Mouse (Mus musculus): ENCODE measurements around the gene Iqcf3. TPM values are rescaled to one million over a fixed set of nuclear protein-coding genes. Genes with fewer than 3 reads are reported as not detected.

Iqcf3 gene
- polyA plus RNA-seq, 1 experiment from 2014 or later, result not detected

DNA sequence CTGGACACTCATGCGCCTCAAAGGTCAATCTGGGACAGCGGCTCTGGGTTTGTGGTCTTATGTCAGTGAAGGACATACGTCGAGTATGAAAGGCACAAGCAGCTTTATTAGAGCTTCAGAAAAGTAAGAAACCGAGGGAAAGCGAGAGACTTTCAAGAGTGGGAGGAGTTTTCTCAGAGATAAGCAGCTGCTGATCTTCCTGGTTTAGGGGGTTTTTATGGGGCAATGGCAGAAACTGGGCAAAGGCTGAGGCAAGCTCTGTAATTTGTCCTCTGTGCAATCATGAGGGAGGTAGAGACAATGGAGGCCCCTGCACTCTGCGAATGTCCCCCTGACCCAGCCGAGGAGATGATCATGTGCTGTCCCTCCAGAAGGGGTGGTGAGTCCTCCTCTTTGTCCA is 41.5 kb downstream of the Iqcf3 start:
- no peaks in the 10 kb centered on the region for H3K4me1 ChIP-seq (ENCODE audit: control insufficient read depth, insufficient read depth, low read length)
- H3K9me3 ChIP-seq (replicated peaks; ENCODE audit: control insufficient read depth, low read length), result no peaks in the 10 kb centered on the region
- ATAC-seq (replicated peaks; ENCODE audit: extremely low read depth, insufficient read depth, low FRiP score), result no peak
- no peak overlapping the region for H3K4me2 ChIP-seq (ENCODE audit: low read depth, low read length)
- H3K4me3 ChIP-seq (ENCODE audit: low read length), result no peak overlapping the region
- H3K27ac ChIP-seq (ENCODE audit: low read length), result no peak overlapping the region
- no peak overlapping the region for H3K9ac ChIP-seq (ENCODE audit: low read length)
- WGBS, result 61% methylated on average over 8 of the region's 8 CpGs
- H3K36me3 ChIP-seq (ENCODE audit: control insufficient read depth, insufficient read depth), result no peaks in the 10 kb centered on the region
- no peaks in the 10 kb centered on the region for H3K27me3 ChIP-seq (ENCODE audit: control insufficient read depth, insufficient read depth, low read length)

DNA sequence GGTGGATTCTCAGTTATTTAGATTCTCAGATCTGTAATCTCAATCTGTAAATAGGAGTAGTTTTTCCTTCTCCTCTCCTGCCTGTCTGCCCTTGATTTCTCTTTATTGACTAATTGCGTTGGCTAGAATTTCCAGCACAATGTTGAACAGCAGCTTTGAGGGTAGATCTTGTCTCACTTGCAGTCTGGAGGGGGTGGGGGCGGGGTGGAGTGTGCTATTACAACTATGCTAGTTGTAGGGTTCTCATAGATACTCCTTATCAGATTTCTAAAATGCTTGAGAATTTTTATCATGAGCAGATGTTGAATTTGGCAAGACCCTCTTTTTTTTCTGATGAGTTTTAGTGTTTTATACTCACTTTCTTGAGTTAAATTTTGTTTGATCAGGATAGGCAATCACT is 42.0 kb downstream of the Iqcf3 start:
- Histone ChIP-seq H3K27me3 (ENCODE audit: control insufficient read depth, insufficient read depth, low read length) (peaks cover 3% of the 10 kb centered on the region; the same call in 1 of the 2 replicates), H3K9ac (ENCODE audit: low read length) (no peak overlapping the region), H3K27ac (ENCODE audit: low read length) (no peak overlapping the region), H3K36me3 (ENCODE audit: control insufficient read depth, insufficient read depth) (no peaks in the 10 kb centered on the region), H3K4me3 (ENCODE audit: low read length) (no peak overlapping the region), H3K4me2 (ENCODE audit: low read depth, low read length) (no peak overlapping the region), H3K4me1 (ENCODE audit: control insufficient read depth, insufficient read depth, low read length) (no peaks in the 10 kb centered on the region), H3K9me3 (replicated peaks; ENCODE audit: control insufficient read depth, low read length) (no peaks in the 10 kb centered on the region)
- no peak for ATAC-seq (replicated peaks; ENCODE audit: extremely low read depth, insufficient read depth, low FRiP score)
- WGBS, result 71% methylated on average over 2 of the region's 2 CpGs

DNA sequence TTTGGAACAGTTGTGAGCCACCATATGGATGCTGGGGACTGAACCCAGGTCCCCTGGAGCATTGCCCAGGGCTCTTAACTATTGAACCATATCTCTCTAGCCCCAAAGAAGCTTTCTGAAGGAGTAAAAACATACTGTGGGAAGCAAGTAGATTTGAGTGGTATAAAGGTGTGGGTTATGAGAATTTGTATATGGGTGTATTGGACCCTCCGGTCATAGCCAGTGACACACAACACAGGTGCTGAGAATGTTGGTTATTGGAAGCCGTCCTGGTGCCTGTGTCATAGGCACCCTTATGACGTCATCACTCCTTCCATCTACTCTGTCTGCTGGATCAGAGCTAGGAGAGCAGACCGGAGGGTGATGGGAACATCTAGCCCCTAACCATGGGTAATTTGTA is 47.2 kb downstream of the Iqcf3 start, which contains the start of gene Iqcf5:
Gene Iqcf5 (plus strand): TSS at position 301 of the 400 bp plus-strand sequence.
- Histone ChIP-seq H3K36me3 (ENCODE audit: control insufficient read depth, insufficient read depth) (no peaks in the 10 kb centered on the region), H3K27me3 (ENCODE audit: control insufficient read depth, insufficient read depth, low read length) (peaks cover 5% of the 10 kb centered on the region), H3K4me3 (ENCODE audit: low read length) (no peak within 1 kb of the TSS), H3K9me3 (replicated peaks; ENCODE audit: control insufficient read depth, low read length) (no peaks in the 10 kb centered on the region), H3K4me2 (ENCODE audit: low read depth, low read length) (no peak within 1 kb of the TSS), H3K9ac (ENCODE audit: low read length) (no peak within 1 kb of the TSS), H3K27ac (ENCODE audit: low read length) (no peak within 1 kb of the TSS), H3K4me1 (ENCODE audit: control insufficient read depth, insufficient read depth, low read length) (peaks cover 10% of the 10 kb centered on the region)
- no peak for ATAC-seq (replicated peaks; ENCODE audit: extremely low read depth, insufficient read depth, low FRiP score)
- 86% methylated on average over 4 of the region's 4 CpGs for WGBS

DNA sequence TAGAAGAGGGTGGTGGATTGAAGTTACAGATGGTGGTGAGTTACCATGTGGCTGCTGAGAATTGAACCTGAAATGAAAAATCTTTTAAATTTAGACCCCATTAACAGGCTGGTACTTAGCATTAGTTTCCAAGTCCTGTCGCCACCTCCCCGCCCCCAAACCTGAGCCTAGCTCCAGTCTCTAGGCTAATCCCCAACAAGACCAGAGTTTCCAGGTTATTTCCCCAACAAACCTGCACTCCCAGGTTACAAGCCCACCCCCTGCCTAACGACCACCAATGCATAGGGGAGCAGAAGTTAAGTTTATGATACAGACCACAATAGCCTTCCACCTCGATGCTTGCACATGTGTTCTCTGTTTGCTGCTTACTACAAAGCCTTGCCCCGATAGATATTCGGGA is 47.9 kb downstream of the Iqcf3 start:
- WGBS, result 72% methylated on average over 6 of the region's 6 CpGs

DNA sequence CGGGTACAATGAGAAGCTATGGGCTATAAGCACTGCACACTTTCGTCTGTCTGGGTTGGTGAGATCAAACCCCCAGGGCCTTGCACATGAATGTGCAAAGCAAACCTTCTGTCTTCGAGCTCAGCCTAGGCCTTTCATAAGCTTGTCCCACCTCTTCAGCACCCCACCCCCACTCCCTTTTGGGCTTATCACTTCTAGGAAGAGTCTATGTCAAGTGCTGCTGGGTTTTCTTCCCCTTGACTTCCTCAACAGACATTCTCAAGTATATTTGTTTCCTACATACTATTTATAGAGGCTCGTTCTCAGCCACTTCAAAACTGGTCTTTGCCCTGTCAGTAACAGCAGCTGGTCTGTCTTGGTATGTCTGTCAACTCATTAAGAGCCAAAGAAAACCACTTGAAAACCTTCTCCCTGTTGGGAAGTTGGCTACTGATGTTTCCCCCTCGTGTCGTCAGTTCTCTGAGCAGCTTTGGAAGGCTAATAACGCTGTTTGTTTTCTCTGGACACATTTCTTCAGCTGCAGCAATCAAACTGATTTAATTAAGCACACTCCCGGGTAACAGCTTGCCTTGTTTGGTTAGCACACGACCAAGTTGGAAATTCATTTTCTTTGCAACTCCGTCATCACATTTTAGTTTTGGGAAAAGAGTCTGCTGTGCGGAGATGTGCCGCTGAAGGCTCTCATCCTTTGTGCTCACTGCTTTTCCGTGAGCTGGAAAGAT is 48.5 kb downstream of the Iqcf3 start:
- H3K4me2 ChIP-seq (ENCODE audit: low read depth, low read length), result no peak overlapping the region
- no peaks in the 10 kb centered on the region for H3K36me3 ChIP-seq (ENCODE audit: control insufficient read depth, insufficient read depth)
- no peak for ATAC-seq (replicated peaks; ENCODE audit: extremely low read depth, insufficient read depth, low FRiP score)
- peaks cover 5% of the 10 kb centered on the region for H3K27me3 ChIP-seq (ENCODE audit: control insufficient read depth, insufficient read depth, low read length)
- no peaks in the 10 kb centered on the region for H3K9me3 ChIP-seq (replicated peaks; ENCODE audit: control insufficient read depth, low read length)
- WGBS, result 28% methylated on average over 13 of the region's 13 CpGs
- no peak overlapping the region for H3K4me3 ChIP-seq (ENCODE audit: low read length)
- H3K4me1 ChIP-seq (ENCODE audit: control insufficient read depth, insufficient read depth, low read length), result peaks cover 10% of the 10 kb centered on the region
- no peak overlapping the region for H3K9ac ChIP-seq (ENCODE audit: low read length)
- H3K27ac ChIP-seq (ENCODE audit: low read length), result no peak overlapping the region

More for the DNA sequence above, 47.9 kb downstream of the Iqcf3 start:
- peaks cover 10% of the 10 kb centered on the region for H3K4me1 ChIP-seq (ENCODE audit: control insufficient read depth, insufficient read depth, low read length)
- no peak overlapping the region for H3K9ac ChIP-seq (ENCODE audit: low read length)
- peaks cover 5% of the 10 kb centered on the region for H3K27me3 ChIP-seq (ENCODE audit: control insufficient read depth, insufficient read depth, low read length)
- no peak for ATAC-seq (replicated peaks; ENCODE audit: extremely low read depth, insufficient read depth, low FRiP score)
- H3K9me3 ChIP-seq (replicated peaks; ENCODE audit: control insufficient read depth, low read length), result no peaks in the 10 kb centered on the region
- H3K36me3 ChIP-seq (ENCODE audit: control insufficient read depth, insufficient read depth), result no peaks in the 10 kb centered on the region
- H3K4me2 ChIP-seq (ENCODE audit: low read depth, low read length), result no peak overlapping the region
- no peak overlapping the region for H3K27ac ChIP-seq (ENCODE audit: low read length)
- no peak overlapping the region for H3K4me3 ChIP-seq (ENCODE audit: low read length)

DNA sequence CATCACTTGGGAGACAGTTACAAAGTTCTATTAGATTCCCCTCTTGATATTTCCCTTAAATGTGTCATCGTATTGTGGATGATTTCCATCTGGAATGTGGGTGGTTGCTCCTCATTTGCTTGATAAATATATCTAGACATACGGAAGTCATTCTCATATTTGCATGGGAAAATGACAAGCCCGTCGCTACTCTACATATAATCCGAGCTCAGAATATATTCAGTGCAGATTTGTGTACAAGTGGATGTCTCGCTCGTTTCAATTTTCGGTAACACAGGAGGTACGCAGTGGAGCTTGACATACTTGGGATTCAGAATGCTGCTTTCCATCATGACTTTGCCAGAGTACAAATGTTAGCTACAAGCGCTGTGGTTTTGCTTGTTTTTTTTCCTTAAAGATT is 52.1 kb downstream of the Iqcf3 start:
- WGBS, result 87% methylated on average over 10 of the region's 10 CpGs
- Histone ChIP-seq H3K27me3 (ENCODE audit: control insufficient read depth, insufficient read depth, low read length) (peaks cover 2% of the 10 kb centered on the region), H3K4me2 (ENCODE audit: low read depth, low read length) (no peak overlapping the region), H3K36me3 (ENCODE audit: control insufficient read depth, insufficient read depth) (no peaks in the 10 kb centered on the region), H3K9ac (ENCODE audit: low read length) (no peak overlapping the region), H3K27ac (ENCODE audit: low read length) (no peak overlapping the region), H3K4me3 (ENCODE audit: low read length) (no peak overlapping the region), H3K4me1 (ENCODE audit: control insufficient read depth, insufficient read depth, low read length) (peaks cover 10% of the 10 kb centered on the region), H3K9me3 (replicated peaks; ENCODE audit: control insufficient read depth, low read length) (no peaks in the 10 kb centered on the region)
- no peak for ATAC-seq (replicated peaks; ENCODE audit: extremely low read depth, insufficient read depth, low FRiP score)

DNA sequence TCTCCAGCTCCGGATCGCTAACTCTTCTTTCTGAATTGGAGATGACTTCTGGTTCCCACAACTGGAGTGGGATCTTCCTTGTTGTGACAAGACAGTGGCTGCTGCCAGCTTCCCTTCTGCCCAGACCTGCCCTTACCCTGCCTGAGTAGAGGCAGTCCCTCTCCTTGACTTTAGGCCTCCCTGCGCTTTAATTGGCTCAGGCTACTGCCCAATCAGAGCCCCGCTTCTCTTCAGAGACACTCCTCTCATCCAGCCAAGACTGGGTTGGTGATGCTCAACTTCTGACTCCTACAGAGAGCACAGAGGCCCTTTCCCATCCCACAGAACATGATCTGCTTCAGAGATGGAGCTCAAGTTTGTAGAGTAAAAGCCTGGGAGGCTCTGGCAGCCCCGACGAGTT is 57.2 kb downstream of the Iqcf3 start:
- Histone ChIP-seq H3K36me3 (ENCODE audit: control insufficient read depth, insufficient read depth) (no peaks in the 10 kb centered on the region), H3K27ac (ENCODE audit: low read length) (no peak overlapping the region), H3K9ac (ENCODE audit: low read length) (no peak overlapping the region), H3K4me1 (ENCODE audit: control insufficient read depth, insufficient read depth, low read length) (no peaks in the 10 kb centered on the region), H3K27me3 (ENCODE audit: control insufficient read depth, insufficient read depth, low read length) (no peaks in the 10 kb centered on the region), H3K4me2 (ENCODE audit: low read depth, low read length) (no peak overlapping the region), H3K4me3 (ENCODE audit: low read length) (no peak overlapping the region), H3K9me3 (replicated peaks; ENCODE audit: control insufficient read depth, low read length) (no peaks in the 10 kb centered on the region)
- ATAC-seq (replicated peaks; ENCODE audit: extremely low read depth, insufficient read depth, low FRiP score), result no peak
- 71% methylated on average over 6 of the region's 6 CpGs for WGBS

DNA sequence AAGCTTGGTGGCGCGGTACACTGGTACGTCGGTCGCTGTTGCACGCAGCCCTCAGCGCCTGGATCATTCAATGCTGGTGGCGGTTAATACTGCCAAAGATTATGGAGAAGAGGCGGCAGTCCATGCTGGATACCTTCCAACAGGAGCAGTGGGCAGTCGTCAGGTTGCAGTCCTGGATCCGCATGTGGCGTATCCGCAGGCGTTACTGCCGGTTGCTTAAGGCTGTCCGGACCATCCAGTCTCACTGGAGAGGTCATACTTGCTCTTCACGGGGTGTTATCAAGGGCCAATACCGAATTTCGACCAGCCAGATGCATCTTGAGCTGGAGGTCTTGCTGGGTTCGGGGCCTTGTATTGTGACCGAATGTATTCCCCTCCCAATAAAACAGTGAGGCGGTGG is 59.6 kb downstream of the Iqcf3 start:
- H3K9me3 ChIP-seq (replicated peaks; ENCODE audit: control insufficient read depth, low read length), result no peaks in the 10 kb centered on the region
- H3K36me3 ChIP-seq (ENCODE audit: control insufficient read depth, insufficient read depth), result no peaks in the 10 kb centered on the region
- no peak overlapping the region for H3K27ac ChIP-seq (ENCODE audit: low read length)
- H3K4me2 ChIP-seq (ENCODE audit: low read depth, low read length), result no peak overlapping the region
- no peak overlapping the region for H3K4me3 ChIP-seq (ENCODE audit: low read length)
- no peak overlapping the region for H3K9ac ChIP-seq (ENCODE audit: low read length)
- H3K4me1 ChIP-seq (ENCODE audit: control insufficient read depth, insufficient read depth, low read length), result no peaks in the 10 kb centered on the region
- H3K27me3 ChIP-seq (ENCODE audit: control insufficient read depth, insufficient read depth, low read length), result no peaks in the 10 kb centered on the region
- no peak for ATAC-seq (replicated peaks; ENCODE audit: extremely low read depth, insufficient read depth, low FRiP score)
- WGBS, result 82% methylated on average over 22 of the region's 22 CpGs

DNA sequence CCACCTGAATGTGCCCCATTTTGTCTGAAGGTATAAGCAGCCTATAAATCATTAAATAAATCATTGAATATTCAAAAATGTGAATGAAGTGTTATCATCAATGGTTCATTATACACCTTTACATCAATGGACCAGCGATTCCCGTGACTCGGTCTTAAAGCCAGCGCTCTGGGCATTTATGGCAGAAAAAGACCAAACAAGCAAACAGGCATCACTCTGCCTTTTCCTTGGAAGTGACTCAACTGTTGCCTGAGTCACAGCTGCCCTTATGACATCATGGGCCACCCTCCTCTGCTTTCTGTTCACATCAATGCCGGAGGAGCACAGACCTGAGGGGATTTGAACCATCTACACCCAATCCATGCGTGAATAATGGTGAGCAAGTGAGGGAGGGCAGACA is 61.8 kb downstream of the Iqcf3 start, which contains the start of gene Iqcf1:
Gene Iqcf1 (plus strand): TSS at position 301 of the 400 bp plus-strand sequence.
- WGBS, result 89% methylated on average over 6 of the region's 6 CpGs
- Histone ChIP-seq H3K9ac (ENCODE audit: low read length) (no peak within 1 kb of the TSS), H3K27ac (ENCODE audit: low read length) (no peak within 1 kb of the TSS), H3K9me3 (replicated peaks; ENCODE audit: control insufficient read depth, low read length) (no peaks in the 10 kb centered on the region), H3K27me3 (ENCODE audit: control insufficient read depth, insufficient read depth, low read length) (no peaks in the 10 kb centered on the region), H3K36me3 (ENCODE audit: control insufficient read depth, insufficient read depth) (no peaks in the 10 kb centered on the region), H3K4me1 (ENCODE audit: control insufficient read depth, insufficient read depth, low read length) (no peaks in the 10 kb centered on the region), H3K4me3 (ENCODE audit: low read length) (no peak within 1 kb of the TSS), H3K4me2 (ENCODE audit: low read depth, low read length) (no peak within 1 kb of the TSS)
- no peak for ATAC-seq (replicated peaks; ENCODE audit: extremely low read depth, insufficient read depth, low FRiP score)
